Mouse (Mus musculus): ENCODE results near the gene Pygm.
A peak's percentile ranks its signal among the peaks of the same experiment; 100 is the strongest.

The Pygm gene

GRCm38 (mm10) chr19:6384128-6384527 lies at the start of gene Pygm:
TSS of gene Pygm (plus strand) at chr19:6384399.
- DNase-seq = peak in 1 of 2 experiments; percentile 41

DNA sequence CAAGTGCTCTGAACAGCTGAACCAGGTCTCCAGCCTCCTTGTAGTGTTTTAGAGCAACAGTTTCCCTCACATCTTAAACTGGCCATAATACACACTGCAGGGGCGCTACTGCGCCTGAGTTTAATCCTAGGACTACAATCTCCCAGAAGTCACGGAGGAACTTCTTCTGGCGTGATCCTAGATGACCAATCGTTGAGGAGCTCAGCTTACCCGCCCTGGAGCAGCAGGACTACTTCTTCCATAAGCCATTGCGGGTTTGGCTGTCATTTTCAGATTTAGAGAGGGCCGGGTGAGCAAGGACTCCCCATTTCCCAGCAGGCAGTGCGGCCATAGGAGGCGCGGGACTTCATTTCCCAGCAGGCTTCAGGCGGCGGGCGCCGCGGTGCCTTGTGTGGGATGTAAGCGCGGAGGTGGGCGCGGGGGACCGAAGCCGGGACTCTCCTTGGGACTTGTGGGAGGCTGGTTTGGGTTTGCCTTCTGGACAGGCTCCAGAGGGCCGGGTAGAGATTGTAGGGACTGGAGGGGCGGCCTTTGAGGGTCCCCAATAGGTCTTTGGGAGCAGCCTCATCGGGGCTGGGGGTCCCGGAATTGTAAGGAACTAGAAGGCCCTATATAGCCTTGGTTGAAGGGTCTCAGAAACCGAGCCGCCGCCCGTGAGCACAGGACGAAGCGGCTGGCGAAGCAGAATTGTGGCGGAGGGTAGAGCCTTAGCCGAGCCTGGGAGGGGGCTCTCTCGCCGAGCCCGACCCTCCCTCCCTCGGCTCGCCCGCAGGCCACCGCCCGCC lies 49.3 kb upstream of the Pygm start, which contains the start of gene Men1:
Gene Men1 (plus strand): TSS at position 307 of the 785 bp plus-strand sequence.
- peak; percentile 93 for DNase-seq

DNA sequence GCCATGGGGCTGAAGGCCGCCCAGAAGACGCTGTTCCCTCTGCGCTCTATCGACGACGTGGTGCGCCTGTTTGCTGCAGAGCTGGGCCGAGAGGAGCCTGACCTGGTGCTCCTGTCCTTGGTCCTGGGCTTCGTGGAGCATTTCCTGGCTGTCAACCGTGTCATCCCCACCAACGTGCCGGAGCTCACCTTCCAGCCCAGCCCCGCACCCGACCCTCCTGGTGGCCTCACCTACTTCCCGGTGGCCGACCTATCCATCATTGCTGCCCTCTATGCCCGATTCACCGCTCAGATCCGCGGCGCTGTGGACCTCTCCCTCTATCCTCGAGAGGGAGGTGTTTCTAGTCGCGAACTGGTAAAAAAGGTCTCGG lies 48.8 kb upstream of the Pygm start:
- peak in 1 of 2 experiments; percentile 37 for DNase-seq

DNA sequence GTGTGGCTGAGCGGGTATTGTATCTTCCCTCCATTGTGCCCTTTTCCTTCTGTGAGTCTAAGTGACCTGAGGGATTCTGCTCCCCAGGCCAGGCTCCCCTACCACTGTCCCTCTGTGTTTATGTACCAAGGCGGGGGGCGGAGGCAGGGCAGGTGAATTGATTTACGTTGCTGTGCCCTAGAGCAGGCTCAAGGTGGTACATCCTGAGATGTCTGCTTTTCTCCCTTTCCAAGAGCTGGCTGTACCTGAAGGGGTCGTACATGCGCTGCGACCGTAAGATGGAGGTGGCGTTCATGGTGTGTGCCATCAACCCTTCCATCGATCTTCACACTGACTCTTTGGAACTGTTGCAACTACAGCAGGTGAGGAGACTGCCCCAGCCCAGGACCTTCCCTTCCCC lies 47.3 kb upstream of the Pygm start:
- no peak for DNase-seq

DNA sequence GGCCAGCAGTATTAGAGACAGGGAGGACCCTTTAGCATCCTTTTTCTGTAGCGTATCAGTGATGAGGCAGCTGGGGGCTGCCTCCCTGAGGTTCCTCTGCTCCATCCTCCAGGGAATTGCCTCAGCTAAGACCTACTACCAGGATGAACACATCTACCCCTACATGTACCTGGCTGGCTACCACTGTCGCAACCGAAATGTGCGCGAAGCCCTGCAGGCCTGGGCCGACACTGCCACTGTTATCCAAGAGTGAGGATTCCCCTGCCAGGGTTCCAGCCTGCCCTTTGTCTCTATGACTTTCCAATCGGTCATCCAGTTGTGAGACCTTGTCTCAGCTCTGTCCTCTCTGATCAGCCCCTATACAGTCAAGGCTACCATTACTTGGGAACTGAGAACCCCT lies 46.0 kb upstream of the Pygm start:
- DNase-seq = no peak

GRCm38 (mm10) chr19:6338716-6339115 lies 45.5 kb upstream of the Pygm start:
- DNase-seq = no peak

GRCm38 (mm10) chr19:6339191-6339590 lies 45.0 kb upstream of the Pygm start:
- no peak for DNase-seq

- DNase-seq = no peak
Measured at GRCm38 (mm10) chr19:6339890-6340504, 44.2 kb upstream of the Pygm start.

DNA sequence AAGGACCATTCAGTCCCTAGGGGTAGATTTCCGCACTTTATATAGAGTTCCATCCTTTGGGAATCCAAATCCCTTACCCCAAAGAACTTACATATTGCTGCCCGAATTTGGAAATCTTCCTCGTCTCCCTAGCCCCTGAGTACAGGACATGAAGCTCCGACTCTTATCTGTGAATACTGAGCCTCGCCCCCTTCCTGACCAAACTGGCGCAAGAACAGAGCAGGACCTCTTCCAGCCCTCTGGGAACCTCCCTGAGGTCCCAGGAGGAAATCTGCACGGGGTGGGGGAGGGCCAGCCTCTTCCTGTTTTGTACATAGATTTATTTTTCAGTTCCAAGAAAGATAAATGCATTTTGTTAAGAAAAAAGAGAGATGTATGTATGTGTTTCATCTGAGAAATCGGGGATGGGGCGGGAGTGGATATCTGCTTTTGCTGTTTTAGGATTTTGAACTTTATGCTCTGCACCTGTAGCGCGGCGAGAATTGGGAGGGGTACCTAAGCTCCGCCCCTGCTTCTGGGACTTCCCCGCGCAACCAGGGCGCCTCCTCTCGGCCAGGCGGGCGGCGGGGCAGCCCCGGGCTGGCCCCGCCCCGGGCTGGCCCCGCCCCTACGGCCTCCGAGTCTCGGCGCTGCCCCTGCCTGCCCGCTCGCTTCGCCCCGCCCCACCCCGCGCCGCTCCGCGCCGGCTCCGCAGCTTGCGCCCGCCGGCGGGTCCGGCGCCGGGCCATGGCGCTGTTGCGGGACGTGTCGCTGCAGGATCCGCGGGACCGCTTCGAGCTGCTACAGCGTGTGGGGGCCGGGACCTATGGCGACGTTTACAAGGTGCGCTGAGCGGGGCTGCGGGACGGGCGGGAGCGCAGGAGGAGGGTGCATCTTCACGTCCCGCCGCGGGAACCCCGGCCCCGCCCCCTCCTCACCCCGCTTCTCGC lies 43.4 kb upstream of the Pygm start, which contains the start of gene Map4k2:
Gene Map4k2 (plus strand): TSS at position 612 of the 929 bp plus-strand sequence.
- DNase-seq = peak; percentile 74 to 87

GRCm38 (mm10) chr19:6341453-6342077 lies 42.6 kb upstream of the Pygm start:
- no peak for DNase-seq

GRCm38 (mm10) chr19:6342276-6342933 lies 41.8 kb upstream of the Pygm start:
- DNase-seq = no peak

GRCm38 (mm10) chr19:6343066-6343925 lies 40.9 kb upstream of the Pygm start:
- no peak for DNase-seq

DNA sequence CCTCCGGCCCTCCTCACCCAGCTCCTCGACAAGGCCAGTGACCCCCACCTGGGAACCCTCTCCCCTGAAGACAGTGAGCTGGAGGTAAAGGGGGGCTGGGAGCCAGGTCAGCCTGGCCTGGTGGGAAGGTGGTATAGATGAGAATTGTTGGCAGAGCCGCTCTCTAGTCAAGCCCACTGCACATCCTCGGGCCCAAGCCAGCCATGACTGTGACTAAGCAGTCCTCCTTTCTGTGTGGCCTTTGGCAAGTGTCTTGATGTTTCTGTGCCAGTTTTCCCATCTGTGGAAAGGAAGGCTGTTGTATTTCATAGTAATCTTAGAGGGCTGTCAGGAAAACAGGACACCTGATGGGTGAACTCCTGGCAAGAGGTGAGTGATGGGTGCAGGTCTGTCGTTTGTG lies 40.2 kb upstream of the Pygm start:
- peak in 1 of 2 experiments; percentile 39 for DNase-seq

DNA sequence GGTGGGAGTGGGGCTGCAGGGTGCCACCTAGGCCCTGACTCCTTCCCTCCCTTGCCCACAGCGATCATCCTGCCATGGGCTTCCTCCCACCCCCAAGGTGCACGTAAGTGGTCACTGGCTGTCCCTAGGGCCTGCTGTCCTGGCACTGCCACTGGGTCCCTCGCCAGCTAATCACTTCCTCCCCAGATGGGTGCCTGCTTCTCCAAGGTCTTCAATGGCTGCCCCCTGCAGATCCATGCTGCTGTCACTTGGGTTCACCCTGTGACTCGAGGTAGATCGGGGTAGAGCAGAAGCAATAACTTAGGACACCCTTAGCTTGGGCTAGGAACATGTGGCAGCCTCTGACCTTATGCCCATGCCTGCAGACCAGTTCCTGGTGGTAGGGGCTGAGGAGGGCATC lies 38.2 kb upstream of the Pygm start:
- no peak for DNase-seq

- no peak for DNase-seq
Measured at GRCm38 (mm10) chr19:6346661-6347060, 37.5 kb upstream of the Pygm start.

DNA sequence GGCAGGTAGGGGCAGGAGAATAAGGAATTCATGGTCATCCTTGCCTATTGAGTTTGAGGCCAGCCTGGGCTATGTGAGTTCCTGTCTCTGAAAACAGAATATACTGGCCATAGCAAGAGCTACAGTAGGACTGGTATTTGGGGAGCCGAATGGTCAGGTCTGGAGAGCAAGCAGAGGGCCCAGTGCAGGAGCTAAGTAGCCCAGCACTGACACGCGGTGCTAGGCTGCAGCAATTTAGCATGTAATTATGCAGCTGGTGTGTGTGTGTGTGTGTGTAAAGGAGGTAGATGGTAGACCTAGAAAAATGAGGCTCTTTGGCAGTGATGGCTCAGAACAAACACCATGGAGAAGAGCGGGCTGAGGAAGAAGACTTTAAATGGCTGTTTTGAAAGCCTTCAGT lies 36.6 kb upstream of the Pygm start:
- DNase-seq = no peak

DNA sequence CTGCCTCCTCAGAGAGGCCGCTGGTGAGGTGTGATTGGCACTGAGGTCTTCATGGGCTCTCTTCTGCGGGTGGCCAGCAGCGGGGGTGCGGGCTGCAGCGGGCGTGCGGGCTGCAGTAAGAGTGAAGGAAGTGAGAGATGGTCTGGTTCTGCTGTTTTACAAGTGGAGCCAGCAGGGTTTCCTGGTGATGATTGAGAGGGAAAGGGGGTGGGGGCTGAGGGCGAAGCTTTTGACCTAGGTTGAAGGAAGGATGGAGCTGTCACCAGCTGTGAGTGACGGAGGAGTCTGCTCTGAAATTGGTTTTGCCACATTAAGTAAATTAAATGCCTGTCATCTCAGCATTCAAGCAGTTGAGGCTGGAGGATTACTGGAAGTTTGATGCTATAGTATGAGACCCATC lies 35.5 kb upstream of the Pygm start:
- DNase-seq = no peak

DNA sequence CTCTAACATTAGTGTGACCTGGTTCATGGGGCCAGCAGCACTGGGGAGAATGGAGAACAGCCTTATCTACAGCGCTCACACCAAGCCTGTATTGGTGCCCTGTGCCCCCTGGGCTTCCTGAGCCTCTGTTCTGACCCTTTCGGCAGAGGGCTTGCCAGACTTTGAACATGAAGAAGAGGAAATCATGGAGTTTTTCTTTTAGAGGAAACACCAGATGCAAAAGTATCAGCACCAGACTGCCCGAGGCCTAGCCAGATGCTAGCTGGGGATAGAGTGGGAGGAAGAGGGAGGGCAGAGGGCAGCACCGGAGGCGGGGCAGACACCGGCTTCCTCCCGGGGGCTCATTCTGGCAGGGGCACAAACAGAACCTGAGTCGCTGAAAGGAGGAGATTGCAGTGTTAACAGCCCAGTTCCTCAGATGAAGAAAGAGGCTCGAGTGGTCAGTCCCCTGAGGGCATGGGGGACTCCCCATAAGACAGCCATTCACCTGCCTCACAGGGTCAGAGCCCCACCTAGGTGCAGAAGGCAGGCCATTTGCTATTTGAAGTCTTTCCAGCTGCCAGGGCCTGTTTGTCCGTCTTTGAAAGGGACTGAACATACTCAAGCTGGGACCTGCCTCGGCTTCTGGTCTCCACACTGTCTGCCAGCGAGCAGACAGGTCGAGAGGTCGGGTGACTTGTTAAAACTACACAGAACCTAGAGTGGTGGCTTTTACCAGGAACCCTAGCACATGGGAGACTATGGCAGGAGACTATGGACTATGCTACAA lies 34.8 kb upstream of the Pygm start:
- DNase-seq = no peak

- no peak for DNase-seq
Measured at GRCm38 (mm10) chr19:6351431-6352106, 32.6 kb upstream of the Pygm start.

DNA sequence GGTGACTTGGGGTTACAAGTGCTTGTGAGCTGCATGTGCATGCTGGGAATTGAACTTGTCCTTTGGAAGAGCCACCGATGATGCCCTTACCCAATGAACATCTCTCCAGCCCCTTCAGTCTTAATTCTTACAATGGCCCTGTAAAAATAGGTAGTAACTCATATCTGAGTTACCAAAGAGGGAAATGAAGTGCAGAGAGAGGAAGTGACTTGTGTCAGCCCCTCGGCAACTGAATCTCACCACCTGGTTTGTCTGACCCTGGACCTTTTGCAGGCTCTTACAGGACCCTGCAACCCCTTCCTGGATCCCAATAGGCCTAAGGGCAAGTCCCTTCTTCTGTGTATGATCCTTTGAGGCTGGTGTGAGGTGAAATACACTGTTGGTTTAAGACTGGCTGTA lies 32.1 kb upstream of the Pygm start:
- no peak for DNase-seq
